Mouse (Mus musculus) embryo, embryonic 9.5 days (tissue): ENCODE results near the gene Bclaf1.

Experiments
- DNase-seq: peaks from one replicate; pipeline ENCODE4 v3.0.0-alpha.2; 2017; ENCODE audit errors: extremely low spot score

The Bclaf1 gene

DNA sequence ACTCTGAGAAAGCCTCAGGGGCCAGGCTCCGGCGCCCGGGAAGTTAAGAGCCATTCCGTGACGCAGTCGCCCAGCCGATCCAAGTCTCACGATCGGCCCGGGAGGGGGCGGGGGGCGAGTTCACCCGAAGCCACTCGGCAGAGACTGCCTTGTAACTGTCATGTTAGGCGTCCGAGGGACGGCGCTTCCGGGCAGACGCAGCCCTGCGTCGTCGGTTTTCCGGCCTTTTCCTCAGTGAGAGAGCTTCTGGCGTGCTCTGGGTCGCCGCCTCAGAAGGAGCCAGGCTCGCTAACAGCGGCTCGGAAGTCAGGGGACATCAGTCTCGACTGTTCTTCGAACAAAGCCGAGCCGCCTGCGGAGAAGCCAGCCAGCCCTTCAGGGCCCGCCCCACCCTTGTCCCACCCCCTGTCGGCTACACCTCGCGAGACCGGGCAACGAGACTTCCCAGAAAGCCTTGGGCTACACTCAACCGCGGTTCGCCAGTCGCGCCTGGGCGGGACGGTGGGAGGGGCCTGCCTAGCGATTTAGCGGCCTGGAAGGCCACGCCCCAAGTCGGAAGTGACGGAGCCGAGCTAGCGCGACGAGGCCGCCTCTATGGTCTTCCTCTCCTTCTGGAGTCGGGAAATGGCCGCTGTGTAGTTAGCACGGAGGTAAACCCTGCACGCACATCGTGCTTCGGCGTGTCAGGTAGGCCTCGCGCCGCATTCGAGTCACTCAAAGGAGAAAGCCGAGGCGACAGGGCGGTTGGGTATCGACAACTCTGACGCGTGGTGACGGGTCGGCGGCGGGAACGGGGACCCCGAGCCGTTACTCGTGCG lies at the start of gene Bclaf1:
Bclaf1 (plus strand) TSS at position 552 of the 818 bp plus-strand sequence.
- peak; percentile 100 for DNase-seq

DNA sequence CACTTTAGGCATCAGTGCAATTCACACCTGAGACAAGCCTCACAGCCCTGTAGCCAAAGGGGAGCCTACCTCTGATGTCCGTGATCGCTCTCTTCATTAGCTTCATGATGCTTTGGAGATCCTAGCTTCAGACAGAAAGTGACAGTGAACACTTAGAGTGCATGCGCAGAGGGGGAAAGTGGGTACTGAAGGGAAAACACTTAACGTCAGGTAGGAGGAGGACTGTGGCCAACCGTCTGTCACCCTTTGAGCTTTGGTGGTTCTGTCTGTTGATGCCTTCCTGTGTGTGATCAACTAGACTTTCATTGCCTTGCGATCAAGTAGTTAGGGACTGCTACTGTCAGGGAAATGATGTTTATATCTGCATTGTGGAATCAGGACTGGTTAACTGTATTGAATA lies 49.4 kb upstream of the Bclaf1 start:
- no peak for DNase-seq

DNA sequence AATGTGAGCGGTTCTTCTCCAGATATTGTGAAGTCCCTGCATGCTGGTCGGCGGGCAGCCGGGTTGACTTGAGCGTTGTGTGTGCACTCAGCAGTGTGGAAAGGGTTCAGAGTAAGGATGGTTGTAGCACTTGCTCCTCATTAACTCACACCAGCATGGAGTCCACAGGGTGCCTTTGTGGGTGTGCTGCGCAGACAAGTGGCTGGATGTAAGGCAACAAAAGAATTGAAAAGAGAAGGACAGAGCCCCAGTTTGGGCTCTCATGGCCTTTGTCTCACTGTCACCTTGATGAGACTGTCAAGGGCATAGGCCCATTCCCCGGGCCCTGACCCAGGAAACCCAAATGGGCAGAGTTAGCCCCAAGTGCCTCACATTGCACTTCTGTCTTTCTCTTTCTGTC lies 47.8 kb upstream of the Bclaf1 start:
- no peak for DNase-seq

DNA sequence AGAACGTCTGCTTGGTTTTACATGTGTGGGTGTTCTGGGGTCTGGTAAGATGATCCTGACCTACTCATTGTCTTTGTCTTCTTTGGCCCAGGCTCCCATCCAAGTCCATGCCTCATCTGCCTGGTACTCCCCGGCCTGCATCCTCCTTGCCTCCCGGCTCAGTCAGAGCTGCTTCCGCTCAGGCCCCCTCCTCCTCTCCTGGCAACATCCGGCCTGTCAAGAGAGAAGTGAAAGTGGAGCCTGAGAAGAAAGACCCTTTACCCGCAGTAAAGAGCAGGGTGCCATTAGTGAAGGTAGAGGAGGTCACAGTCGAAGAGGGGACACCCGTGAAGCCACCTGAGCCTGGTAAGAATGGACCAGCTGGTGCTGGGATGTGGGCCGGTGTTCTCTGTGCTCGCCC lies 45.2 kb upstream of the Bclaf1 start:
- DNase-seq: no peak

DNA sequence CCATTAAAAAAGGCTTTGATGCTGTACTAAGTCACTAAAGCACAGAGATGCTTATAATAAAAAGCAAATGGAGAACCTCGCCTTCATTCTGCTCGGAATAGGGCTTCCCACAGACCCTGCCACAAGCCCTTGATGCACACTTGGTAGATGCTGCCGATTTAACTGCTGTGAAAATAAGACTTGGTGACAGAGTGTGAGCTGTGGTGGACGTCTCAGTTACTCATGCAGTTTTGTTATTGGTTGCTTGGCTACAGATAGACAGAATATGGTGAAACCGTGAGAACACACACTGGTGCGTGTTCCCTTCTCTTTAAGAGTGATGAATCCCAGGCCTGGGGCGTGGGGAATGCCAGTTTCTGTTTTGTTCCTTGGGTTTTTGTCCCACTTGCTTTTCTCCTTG lies 43.3 kb upstream of the Bclaf1 start:
- no peak for DNase-seq

DNA sequence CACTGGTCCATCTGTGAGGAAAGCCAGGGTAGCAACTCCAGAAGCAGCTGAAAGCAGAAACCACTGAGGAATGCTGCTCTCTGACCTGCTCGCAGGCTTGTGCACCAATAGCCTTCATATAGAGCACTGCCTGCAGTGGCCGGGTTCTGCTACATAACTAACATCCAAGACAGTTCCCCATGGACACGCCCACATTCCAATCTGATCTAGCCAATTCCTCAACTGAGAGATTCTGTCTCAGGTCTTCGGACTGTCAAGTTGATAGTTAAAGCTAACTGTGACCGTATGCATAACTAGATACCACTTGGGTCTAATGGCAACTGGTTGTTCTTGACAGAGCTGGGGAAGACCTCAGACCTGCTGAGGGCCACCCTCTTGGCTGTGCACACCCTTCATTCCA lies 39.9 kb upstream of the Bclaf1 start:
- DNase-seq: no peak

DNA sequence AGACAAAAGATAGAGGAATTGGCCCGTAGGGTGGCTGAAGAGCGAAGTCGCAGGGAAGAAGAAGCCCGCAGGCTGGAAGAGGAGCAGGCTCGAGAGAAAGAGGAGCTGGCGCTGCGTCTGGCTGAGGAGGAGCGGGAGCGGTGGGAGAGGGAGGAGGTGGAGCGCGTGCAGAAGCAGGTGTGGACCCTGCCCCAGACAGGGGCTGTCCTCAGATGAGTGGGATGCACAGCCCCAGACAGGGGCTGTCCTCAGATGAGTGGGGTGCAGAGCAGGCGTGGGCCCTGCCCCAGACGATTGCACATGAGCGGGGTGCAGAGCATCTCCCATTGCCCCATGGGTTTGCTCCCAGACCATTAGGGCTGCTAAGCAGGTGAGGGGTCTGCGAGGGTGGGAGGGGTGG lies 39.0 kb upstream of the Bclaf1 start:
- no peak for DNase-seq

DNA sequence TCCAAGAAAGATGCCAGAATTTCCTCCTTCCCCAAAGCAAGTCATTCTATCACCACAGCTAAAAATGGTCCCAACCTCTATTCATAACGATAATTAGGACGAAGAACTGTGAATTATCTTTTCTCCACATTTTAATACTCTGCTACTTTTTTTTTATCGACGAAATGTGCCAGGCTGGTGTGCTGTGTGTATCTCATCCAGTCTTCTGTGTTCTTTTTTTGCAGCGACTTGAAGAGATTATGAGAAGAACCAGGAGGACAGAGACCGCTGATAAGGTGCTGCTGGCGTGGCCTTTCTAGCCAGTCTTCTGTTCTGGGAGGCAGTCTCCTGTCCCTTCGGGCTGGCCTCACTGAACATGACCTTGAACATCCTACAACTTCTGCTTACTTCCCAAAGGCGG lies 38.2 kb upstream of the Bclaf1 start:
- no peak for DNase-seq

DNA sequence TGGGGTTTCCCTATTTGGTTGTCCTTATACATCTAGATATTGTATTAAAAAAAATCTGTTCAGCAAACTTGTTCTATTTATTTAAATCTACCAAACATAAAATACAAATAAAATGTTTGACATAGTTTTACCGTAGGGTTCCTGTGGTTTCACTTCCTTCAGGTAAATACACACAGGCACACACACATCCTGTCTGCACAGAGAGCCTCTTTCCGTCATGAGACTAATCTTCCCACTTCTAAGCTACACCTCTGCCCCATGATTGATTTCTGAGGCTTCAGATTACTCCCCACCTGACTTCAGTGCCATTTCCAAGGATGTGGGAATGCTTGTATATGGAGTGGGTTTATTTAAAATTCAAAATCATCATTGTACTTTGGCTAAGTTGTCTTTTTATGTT lies 30.8 kb upstream of the Bclaf1 start:
- DNase-seq: no peak

DNA sequence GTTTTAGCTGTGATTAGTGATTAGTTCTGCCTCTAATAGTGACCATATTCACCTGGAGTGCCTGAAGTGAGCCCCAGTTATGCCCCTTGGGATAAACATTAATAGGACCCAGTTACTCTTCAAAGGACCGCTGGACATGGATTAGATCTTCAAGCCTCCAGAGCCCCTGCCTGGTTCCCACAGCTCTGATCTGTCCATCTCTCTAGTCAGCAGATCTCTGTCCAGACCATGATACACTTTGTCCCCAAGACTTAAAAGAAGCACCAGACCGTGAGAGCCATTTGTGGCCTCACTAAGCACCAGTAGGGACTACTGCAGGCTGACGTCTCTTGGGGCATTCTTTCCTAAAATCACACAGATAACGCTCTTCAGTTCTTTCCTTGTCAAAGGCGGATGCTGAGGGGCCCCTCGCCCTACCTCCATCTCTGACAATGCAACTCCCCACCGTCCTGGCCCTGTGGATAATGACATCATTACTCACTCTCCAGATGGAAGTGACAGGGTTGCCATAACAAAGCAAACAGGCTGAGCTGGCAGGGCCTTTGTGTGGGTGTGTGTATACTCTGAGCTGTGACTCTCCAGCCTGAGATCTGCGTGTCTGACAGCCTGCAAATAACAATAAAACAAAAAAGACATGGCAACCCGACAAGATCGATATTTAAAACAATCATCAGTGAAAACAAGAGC lies 26.8 kb upstream of the Bclaf1 start:
- DNase-seq: peak; percentile 77

DNA sequence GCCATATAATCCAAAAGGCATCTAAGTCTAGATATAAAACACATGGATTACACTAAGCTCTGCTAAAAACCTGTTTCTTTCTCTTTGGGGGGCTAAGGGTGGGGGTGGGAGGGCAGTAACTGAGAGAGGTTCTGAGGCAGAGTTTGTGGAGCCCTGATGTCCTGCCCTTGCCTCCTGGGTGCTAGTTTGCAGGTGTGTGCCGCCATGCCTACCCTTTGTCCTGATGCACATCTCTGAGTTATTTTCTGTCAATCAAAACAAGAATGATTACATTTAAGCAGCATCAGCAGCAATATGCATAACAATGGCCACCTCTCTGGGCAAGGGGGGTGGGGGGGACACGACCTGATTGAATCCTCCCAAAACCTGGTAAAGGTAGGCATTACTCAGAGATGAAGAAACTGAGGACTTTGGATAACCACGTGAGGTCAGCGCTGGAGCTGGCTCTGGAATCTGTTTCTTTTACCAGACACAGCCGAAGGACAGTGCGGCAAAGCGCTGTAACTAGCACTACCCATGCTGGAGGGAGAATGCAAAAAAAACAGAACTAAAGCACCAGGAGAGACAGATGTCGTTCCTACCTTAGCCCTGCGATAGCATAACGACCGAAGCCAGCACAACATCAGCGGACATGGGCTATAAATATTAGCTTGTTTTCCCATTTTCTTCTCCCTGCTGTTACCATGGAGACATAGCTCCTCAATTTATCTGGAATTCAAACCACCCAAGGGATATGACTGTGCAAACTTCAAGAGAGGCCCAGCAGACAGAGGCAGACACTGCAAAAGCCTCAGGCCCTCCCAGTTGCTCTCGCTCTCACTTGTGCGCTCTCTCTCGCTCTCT lies 26.1 kb upstream of the Bclaf1 start:
- DNase-seq: peak; percentile 49

DNA sequence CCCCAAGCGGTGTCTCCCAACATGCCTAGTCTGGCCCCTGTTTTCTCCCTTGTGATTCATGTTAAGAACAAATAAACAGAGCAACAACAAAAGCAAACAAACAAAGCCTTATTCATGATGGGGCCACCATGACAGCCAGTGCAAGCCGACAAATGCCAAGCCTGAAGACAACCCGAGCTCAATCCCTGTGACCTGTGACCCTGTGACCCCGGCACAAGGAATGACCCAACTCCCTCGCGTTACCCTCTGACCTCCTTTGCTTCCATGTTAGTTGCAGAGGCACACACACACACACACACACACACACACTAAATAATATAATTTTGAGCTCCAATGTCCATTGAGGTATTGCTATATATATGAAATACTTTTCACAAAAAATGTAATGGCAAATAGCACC lies 24.9 kb upstream of the Bclaf1 start:
- DNase-seq: peak; percentile 54

DNA sequence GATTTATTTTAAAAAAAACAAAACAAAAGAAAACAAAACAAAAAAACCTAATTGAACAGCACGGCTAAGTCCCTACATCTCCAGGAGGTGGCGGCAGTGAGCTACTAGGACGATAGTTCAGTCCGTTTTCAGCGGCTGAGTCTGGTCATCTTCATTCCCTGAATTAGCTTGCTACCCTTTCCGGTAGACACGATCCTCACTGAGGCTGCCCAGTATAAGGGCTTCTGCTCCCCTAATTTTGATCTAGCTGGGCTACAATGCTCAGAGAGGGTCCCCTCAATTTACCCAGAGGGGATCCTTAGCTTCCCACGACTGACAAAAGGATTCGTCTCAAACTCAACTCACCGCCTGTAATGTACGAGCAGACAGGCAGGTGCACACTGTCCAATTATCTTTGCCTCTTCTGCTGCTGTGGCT lies 21.8 kb upstream of the Bclaf1 start:
- DNase-seq: peak; percentile 77

DNA sequence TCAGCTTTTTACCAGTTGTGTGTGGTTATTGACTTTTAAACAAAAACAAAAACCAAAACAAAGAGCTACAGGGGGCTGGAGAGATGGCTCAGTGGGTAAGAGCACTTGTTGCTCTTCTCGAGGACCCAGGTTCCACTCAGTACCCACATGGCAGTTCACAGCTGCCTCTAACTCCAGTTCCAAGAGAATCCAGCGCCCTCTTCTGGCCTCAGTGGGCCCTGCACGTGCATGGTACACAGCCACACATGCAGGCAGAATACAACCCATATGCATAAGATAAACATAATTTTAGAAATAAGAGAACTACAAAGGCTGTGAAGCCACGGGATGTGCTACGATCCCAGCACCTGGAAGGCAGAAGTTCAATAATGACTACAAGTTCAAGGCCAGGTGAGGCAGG lies 16.3 kb upstream of the Bclaf1 start:
- DNase-seq: no peak

DNA sequence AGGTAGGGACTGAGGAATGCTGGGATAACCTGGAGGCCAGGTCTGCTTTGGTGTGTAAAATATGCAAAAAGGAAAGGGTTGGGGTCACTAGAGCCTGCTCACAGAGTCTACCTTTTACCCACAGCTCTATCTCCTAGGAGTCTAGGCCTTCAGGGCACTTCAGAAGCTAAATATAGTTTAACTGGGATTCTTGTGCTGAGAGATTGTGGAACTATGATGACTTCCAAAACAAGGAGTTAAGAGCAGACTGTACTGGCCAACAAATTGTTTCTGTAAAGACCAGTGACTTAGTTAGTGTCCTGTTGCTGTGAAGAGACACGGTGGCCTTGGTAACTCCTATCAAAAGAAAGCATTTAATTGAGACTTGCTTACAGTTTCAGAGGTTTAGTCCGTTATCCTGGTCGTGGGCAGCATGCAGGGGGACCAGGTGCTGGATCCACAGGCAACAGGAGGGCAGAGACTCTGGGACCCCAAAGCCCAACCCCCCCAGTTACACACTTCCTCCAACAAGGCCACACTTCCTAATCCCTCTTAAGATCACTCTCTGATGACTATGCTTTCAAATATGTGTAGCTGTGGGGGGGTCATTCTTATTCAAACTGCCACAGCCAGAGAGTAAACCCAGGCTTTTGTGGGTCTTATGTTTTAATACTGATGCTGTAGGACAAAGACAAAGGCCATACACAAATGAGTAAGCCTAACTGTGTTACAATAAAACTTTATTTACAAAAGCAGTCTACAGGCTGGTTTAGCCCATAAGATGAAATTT lies 13.9 kb upstream of the Bclaf1 start:
- no peak for DNase-seq

DNA sequence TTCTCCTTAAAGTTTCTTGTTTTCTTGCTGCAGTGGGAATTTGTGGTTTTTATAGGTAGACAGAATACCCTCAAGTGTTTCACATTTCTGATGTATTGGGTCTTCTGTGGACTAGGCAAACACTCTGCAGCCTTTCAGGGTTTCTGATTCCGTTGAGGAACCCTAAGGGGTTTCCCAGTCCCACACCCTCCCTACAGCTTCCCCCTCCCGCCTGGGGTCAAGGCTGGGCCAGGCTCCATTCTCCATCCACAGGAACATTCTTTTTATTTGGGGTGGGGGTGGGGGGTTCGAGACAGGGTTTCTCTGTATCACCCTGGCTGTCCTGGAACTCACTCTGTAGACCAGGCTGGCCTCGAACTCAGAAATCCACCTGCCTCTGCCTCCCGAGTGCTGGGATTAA lies 13.2 kb upstream of the Bclaf1 start:
- DNase-seq: no peak

DNA sequence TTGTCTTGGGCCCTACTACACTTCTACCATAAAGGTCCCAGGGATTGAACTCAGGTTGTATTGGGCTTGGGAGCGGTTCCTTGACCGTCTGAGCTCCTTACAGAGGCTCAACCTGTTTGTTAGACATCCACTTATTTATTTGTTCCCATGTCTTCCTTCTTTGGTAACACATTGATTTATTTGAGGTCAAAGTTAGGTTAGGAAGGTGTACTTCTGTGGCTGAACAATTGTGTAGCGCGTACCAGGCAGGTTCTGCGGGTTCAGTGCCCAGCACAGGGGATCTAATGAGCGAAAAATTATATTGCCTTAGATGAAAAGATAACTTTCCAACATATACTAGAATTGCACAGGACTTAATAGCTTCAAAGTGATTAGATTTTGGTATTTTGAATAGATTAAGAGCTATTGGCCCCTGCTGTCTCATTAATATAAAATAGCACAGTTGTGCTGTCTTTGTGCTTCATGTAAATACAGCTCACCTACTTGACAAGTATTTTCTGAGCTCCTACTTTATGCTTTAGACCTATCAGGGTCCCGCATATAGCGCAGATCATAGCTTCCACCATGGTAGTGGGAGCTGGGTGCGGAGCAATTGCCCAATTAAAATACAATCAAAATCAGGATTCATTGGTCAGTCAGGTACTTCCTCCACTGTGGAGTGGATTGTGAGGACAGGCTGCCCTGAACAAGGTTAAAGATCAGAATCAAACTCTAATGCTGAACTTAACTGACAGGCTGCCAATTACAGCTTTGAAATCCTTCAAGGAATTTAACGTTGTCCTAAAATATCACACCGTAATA lies 1.1 kb upstream of the Bclaf1 start:
- peak; percentile 15 for DNase-seq

DNA sequence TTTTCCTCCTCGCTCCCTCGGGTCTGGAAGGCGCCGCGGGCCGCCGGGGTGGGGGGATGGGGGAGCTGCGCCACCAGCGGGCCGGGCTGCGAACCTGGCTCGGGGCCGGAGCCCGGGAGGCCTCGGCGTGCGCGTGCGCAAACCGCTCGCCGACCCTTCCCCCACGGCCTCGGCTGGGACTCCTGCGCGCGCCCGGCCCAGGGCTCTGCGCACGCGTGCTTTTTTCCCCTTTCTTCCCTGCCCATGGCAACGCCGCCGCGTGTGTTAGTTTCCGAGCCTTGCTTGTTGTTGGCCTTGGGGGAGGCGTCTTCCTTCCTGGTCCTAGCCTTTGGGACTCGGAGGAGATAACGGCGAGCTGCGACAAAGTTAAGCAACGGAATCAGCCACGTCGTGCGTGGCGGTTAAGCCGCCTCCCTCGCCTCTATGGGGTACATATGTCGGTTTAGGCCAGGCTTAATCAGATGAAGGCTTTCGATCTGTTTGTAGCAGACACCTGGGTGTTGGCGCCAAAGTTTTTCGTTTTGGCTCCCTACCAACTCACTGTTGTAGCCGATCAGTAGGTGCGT lies 550 bp downstream of the Bclaf1 start:
- DNase-seq: peak; percentile 86

DNA sequence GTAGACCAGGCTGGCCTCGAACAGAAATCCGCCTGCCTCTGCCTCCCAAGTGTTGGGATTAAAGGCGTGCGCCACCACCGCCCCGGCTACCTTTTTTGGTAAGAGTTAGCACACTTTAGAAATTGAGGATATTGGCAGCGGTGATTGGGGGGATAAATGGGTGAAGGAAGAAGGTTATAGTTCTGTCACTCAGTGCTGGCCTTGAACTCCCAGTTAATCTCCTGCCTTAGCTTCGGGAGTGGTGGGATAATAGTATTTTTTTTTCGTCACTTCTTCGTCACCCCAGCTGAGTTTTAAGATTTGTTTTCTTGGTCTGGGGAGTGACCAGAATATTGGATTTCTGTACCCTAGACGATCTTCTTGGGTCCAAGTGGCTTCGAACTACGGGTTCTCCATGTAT lies 1.2 kb downstream of the Bclaf1 start:
- DNase-seq: no peak

DNA sequence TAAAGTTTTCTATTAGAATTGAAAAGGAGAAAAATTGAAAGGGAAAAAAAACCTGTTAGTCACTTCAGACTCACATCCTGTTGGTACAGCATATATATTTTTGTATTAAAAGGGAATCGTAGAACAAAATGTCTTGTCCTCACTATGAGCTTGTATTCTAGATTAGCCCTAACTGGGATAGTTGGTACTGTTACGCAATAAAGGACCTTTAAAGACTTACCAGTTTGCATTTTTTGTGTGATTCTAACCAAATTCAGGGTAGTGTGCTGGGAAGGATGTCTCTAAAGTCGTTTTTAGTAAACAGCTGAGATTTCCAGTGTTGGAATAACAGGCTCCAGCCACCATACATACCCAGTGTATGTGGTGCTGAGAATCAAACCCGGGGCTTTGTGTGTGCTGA lies 1.7 kb downstream of the Bclaf1 start:
- DNase-seq: no peak

DNA sequence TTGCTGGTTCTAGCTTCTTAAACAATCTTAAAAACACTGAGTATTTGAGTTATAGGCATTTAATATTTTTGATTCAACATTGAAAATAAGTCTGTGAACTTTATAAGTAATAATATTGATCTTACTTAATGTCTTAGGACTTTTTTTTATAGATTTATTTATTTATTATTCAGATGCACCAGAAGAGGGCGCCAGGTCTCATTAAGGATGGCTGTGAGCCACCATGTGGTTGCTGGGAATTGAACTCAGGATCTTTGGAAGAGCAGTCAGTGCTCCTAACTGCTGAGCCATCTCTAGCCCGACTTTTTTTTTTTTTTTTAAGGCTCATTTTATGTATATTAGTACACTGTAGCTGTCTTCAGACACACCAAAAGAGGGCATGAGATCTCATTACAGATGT lies 2.5 kb downstream of the Bclaf1 start:
- no peak for DNase-seq
